Mouse (Mus musculus) layer of hippocampus, postnatal 25 days (tissue): ENCODE measurements around the gene Lipt2. TPM values are rescaled to one million over a fixed set of nuclear protein-coding genes. Genes with fewer than 3 reads are reported as not detected.

Experiments
- DNase-seq, 2 experiments: peaks; one replicate each; pipeline ENCODE4 v3.0.0; 2022; ENCODE audit warnings: mixed read lengths in 2 of 2, low spot score in 1 of 2; ENCODE audit errors: extremely low spot score in 1 of 2
- total RNA-seq, 2 experiments: library from RNA; stranded (reverse); gene quantifications; 2 replicates each; pipeline ENCODE4 v1.2.3; 2021

Lipt2 gene
- total RNA-seq, 2 experiments from 2014 or later, result 5.1 to 7.4 TPM

- no peak for DNase-seq
Measured at GRCm38 (mm10) chr7:100168654-100169053, 9.6 kb downstream of the Lipt2 start.

DNA sequence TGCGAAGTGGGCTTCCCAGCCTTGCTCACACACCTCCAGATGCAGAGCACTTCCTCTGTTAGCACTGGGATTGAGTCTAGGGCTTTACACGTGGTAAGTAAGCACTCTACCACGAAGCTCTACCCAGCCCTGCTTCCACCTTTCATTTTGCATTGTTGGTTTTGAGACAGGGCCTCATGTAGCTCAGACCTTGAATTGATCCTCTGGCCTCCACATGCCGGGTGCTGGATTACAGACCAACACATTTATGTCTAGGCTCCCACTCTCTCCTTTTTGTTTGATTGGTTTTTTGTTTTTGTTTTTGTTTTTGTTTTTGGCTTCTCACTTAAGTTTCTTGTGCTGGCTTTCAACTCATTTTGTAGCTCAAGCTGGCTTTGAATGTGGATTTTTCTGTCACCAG, 11.7 kb downstream of the Lipt2 start:
- DNase-seq, result no peak

- DNase-seq, result no peak
Measured at GRCm38 (mm10) chr7:100176269-100176668, 17.2 kb downstream of the Lipt2 start, which contains the start of gene Kcne3. Gene Kcne3 (plus strand): TSS chr7:100176502.

DNA sequence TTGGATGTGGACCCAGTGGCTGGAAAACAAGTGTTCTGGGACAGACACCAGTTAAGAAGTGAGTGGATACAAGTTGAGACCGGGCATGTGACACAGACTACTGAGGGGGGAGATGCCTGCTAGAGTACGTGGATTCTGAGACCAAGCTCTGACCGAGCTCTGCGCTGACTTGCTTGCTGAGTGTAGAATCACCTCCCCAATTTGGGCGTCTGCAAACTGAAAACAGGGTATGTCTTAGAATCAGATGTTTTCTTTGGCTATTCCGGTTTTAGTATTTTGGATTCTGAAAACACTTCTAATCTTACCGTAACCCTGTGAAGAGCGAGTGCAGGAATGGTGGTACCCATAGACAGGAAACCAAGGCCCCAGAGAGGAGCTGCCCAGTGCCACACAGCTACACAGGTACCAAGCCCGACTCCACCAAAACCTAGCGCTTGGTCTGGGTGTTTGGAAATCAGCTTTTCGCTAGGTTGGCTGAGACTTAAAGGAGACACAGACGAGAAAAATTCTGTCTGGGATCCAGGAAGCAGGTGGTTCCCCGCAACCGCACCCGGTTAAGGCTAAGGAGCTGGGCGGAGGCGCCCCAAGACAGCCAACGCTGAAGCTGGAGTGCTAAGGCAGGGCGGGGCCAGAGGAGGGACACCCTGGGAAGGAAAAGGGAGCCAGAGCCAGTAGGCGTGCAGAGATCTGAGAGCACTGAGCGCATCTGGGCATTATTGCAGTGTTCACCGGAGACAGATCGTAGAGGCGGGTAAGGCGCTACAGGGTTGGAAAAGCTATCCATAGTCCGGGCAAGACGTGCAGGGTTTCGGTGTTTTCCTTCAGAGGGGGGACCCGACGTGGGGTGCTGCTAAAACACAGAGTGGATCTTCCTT, 19.2 kb downstream of the Lipt2 start:
- peak in 1 of 2 experiments; percentile 23 for DNase-seq

DNA sequence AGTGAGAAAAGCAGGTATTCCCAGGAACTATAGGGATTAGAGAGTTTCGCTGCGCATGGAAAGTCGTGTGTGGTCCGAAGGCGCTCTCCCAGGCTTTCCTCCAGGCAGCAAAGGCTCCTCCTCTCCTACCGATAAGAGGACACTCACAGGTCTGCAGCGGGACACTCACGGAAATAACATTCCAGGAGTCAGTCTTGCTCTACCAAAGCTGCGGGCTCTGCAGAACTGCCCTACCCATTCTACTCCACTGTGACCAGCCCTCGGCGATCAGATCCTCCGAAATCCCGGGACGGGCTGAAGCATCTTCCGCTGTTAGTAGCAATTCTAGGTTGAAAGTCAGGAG, 19.8 kb downstream of the Lipt2 start:
- no peak for DNase-seq

GRCm38 (mm10) chr7:100179394-100179793, 20.3 kb downstream of the Lipt2 start:
- no peak for DNase-seq

DNA sequence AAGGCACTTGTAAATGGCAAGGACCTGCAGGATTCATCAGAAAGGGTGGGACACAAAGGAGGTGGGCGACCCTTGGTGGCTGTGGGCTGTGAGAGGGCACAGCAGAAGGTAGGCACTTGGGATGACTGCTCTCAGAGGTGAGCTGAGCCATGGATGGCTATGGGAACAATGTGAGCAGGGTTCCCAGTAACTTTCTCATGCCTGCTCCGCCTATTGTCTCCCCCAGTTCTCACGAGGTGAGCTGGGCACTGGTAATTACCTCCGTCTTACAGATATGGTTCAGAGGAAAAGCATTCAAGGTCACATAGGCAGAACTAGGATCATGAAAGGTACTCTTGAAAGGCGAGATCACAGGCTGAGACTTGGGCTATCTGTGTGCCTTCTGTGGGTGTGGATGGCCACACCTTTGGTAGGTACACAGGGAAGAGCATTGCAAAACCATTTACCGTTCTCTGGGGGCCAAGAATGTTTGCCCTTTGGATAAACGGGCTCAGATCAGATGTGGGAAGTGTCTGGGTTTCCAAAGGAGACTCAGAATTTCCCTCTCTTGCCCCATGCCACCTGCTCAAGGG, 20.8 kb downstream of the Lipt2 start:
- no peak for DNase-seq

- no peak for DNase-seq
Measured at GRCm38 (mm10) chr7:100181176-100181575, 22.1 kb downstream of the Lipt2 start.

DNA sequence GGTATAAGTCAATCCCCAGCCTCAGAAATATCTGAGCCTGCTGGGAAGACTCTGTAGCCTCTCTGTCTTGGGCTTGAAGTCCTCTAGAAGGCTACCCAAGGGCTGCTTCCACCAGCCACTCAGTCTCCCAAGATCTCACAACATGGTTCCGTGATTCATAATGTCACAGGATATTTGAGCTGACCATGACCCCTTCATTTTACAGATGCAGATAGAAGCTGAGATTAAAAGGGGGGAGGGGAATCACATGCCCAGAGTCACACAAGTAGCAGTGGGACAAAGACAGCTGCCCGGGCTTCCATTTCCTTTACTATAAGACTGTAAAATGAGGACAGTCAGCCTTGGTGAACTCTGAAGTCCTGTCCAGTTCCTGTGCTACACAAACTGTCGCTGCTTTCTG, 22.5 kb downstream of the Lipt2 start:
- no peak for DNase-seq

DNA sequence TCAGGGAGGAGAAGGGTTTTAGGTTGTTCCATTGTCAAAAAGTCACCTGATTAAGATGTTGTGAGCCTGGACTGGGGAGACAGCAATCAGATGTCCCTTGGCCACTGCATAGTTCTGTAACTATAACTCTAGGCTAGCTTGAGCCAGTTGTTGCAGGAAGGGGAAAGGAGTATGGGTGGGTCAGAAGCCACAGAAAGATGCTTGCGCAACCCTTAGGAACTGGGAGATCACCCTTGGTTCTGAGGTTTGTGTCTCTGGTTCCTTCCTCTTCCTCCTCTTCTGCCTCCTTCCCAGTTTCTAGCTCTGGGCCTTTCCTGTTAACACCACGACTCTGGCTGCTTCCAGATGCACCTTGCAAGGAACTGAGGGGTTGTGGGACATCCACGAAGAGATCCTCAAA, 23.3 kb downstream of the Lipt2 start:
- DNase-seq, result no peak

DNA sequence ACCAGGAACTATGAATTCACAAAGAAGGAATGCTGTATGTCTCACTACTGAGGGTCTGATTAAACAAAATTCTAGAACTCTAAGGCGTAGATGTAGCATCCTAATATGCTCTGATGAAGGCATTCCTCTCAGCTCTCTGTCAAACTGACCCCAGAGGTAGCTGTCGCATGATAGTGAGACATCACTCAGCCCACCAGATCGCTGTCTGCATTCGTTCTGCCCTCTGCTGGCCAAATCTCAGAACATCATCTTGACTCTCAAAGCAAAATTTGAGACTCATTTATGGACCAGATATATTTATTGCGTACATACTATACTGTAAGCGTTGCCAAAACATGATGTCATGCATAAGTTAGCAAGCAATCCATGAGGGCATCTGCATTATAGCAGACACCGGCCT, 28.5 kb downstream of the Lipt2 start:
- DNase-seq, result peak; percentile 20 to 67

GRCm38 (mm10) chr7:100190167-100190566, 31.1 kb downstream of the Lipt2 start:
- no peak for DNase-seq

DNA sequence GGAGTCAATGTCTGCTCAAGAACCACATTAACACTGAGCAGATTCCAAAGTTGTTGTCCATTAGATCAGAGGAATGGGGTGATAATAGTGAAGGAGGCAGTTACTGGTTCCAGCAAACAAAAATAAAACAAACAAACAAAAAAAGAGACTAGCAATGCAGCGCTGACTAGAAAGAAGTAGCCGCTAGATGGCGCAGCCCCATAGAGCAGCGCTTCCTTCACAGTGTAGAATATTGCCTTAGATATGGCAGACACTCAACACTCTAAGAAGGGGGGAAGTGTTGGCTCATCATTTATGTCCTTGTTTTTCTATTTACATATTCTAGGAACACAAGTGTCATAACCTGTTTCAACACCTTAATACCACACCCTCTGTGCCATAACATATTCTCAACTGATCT, 31.7 kb downstream of the Lipt2 start:
- peak; percentile 25 to 80 for DNase-seq

- DNase-seq, result no peak
Measured at GRCm38 (mm10) chr7:100201191-100201590, 42.1 kb downstream of the Lipt2 start.

DNA sequence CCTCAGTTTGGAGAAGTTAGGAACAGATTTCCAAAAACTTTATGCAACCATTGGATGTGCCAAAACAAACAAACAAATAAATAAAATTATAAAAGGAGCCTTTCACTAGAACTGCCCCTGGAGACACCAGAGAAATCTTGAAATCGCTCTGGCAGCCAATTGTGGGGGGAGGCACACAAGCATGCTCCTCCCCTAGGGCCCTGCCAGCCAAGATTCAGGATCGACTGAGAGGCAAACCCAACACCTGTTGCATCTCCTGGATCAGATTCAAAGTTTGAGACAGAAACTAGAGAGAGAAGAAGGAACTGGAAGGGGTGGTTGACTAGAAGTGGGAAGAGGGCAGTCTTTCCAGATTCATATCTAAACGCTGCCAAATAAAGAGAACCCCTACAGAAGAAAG, 44.5 kb downstream of the Lipt2 start:
- DNase-seq, result no peak

- no peak for DNase-seq
Measured at GRCm38 (mm10) chr7:100204871-100205270, 45.8 kb downstream of the Lipt2 start.

- DNase-seq, result no peak
Measured at GRCm38 (mm10) chr7:100206144-100206543, 47.1 kb downstream of the Lipt2 start.

- no peak for DNase-seq
Measured at GRCm38 (mm10) chr7:100207886-100208285, 48.8 kb downstream of the Lipt2 start.
